Mouse (Mus musculus) thymus, postnatal 0 days (tissue): ENCODE data around the gene Slf2. TPM values are rescaled to one million over a fixed set of nuclear protein-coding genes. Genes with fewer than 3 reads are reported as not detected.

Experiments used
- DNase-seq: peaks from one replicate; pipeline ENCODE4 v3.0.0-alpha.2; 2015; ENCODE audit warnings: low spot score
- polyA plus RNA-seq: library from polyadenylated mRNA; unstranded; fragments of >200 nt; fragmentation: Nextera tagmentation; extraction: Ambion mirVana; gene quantifications from 2 replicates; pipeline ENCODE4 v1.2.1, GENCODE M21; 2015

The Slf2 gene
- polyA plus RNA-seq, 1 experiment from 2014 or later = 17.3 TPM

GRCm38 (mm10) chr19:45028746-45029145 lies 97.8 kb downstream of the Slf2 start:
- DNase-seq = no peak

GRCm38 (mm10) chr19:45029571-45029970 lies 98.6 kb downstream of the Slf2 start:
- DNase-seq = no peak

DNA sequence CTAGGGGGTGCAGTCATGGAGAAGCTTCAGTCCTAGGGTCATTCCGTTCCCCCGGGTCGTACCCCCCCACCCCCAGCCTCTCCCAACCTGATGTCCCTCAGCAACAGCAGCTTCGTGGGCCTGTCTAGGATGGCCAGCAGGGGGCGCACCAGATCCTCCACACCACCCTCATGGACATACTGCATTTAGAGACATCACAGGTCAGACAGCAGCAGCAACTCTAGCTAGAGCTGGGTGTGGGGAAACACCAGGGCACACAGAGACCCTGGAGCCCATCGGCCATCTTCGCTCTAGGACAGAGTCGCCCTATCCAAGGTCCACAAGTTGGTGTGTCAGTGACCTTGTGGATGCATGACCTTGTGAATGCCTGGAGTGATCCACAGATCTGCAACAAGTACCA lies 99.2 kb downstream of the Slf2 start:
- DNase-seq = peak; percentile 60

DNA sequence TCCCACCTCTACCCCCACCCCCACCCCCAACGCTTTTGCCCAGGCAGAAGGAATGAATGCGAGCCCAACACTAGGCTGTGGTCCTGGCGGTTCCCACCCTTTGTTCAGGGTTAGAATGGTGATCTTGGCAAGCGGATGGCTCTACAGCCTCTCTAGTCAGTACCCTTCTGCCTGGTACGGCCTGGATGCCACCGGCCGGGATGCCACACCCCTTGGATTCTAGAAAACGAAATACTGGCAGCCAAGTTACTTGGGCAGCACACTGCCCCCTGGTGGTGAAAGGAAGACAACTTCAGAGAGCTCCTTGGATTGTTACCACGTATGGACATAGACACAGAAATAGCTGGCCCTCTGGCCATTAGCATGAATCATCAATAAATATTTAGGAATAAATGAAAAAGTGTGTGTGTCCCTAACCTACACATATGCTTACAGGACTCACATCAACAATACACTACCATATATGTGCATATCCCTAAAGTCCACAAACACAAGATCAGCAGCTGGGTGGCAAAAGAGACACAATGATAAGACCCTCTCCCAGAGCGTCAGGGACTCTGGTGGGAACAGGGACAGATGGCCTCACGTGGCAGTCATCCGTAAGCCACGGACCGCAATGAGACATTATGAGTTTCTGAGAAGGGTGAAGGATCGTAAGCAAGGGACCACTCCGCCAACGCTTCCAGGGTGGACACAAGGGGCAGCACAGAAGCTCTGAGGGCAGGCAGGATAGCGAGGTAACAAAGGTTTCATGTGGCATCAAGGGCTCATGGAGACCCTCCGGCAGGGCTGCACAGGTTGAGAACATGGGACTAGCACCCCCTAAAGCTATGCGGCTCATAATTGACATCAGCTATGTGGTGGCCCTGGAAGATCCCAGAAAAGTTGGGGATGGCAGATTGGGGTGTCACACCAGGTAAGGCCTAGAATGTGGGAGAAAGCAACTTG lies 100.1 kb downstream of the Slf2 start:
- peak; percentile 86 for DNase-seq

DNA sequence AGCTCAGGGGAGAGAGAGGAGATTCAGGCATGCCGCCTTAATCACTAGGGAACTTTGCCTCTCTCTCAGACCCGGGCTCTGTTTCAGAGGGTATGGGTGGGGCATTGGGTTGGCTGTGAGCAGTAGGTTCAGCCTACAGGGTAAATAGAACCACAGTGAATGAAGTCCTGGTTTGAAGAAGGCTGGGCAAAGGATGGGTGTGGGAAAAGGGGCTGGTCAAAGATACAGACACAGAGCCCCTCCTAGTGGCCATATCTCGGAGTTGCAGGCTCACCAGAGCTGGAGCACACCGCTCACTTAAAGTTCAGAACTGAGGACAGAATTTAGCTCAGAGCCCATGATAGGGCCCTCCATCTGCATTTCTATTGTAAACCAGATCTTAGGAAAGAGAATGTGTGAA lies 100.8 kb downstream of the Slf2 start:
- peak; percentile 67 for DNase-seq

Other genes with a start within 250 kb of the Slf2 start
- 0.04 TPM in 1 of 2 replicates, not detected in the other for gene Pax2, start 175.1 kb upstream of the Slf2 start, polyA plus RNA-seq
- 0.62 and 1.2 TPM in 2 replicates for gene Sema4g, start 58.0 kb downstream of the Slf2 start, polyA plus RNA-seq
- 13.4 and 15.5 TPM in 2 replicates for gene Twnk, start 74.5 kb downstream of the Slf2 start, polyA plus RNA-seq
- gene Mrpl43, start 75.3 kb downstream of the Slf2 start, polyA plus RNA-seq = 89.1 and 102 TPM in 2 replicates
- gene Lzts2, start 83.3 kb downstream of the Slf2 start, polyA plus RNA-seq = 12.5 and 13.2 TPM in 2 replicates
- 0.05 and 0.08 TPM in 2 replicates for gene Pdzd7, start 114.6 kb downstream of the Slf2 start, polyA plus RNA-seq
- gene Sfxn3, start 116.4 kb downstream of the Slf2 start, polyA plus RNA-seq = 17.4 and 17.9 TPM in 2 replicates
- gene Kazald1, start 144.1 kb downstream of the Slf2 start, polyA plus RNA-seq = 9.0 and 10.8 TPM in 2 replicates
- 0.07 and 0.15 TPM in 2 replicates for gene Tlx1, start 219.5 kb downstream of the Slf2 start, polyA plus RNA-seq